Mouse (Mus musculus): ENCODE data around the gene Srcap. TPM values are rescaled to one million over a fixed set of nuclear protein-coding genes. Genes with fewer than 3 reads are reported as not detected.
"Not testable (repeated sequence)": the region's sequence is repeated elsewhere in the genome, so short reads cannot be mapped to it uniquely, and the experiment has no call there.

Gene Srcap
- polyA plus RNA-seq, 2 experiments from 2014 or later = 9.1 to 11.4 TPM

DNA sequence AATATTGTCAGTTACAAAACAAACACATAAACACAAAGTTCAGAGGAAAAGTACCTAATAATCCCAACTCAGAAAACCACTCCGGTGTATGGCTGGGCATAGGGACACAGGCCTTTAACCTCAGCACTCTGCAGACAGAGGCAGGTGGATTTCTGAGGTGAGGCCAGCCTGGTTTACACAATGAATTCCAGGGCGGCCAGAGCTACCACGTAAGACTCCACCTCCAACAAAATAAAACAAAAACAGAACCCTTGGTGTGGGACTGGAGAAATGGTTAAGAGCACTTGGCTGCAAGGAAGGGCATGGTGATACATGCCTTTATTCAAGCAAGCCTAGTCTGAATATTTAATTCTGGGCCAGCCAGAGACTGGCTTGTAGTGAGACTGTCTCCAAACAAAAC is 19.9 kb upstream of the Srcap start:
- ATAC-seq = no peak

DNA sequence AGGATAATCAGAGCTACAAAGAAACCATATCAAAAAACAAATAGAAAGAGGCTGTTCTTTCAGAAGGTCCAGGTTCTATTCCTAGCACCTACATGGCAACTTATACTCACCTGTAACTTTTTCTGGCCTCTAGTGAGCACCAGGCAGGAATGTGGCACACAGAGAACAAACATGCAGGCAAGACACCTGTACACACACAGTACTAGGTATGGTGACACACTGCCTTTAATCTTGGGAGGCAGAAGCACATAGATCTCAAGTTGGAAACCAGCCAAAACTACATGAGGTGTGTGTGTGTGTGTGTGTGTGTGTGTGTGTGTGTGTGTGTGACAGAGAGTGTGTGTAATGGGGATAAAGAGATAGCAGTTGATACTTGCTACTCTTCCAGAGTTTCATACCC is 17.1 kb upstream of the Srcap start:
- ATAC-seq = no peak

DNA sequence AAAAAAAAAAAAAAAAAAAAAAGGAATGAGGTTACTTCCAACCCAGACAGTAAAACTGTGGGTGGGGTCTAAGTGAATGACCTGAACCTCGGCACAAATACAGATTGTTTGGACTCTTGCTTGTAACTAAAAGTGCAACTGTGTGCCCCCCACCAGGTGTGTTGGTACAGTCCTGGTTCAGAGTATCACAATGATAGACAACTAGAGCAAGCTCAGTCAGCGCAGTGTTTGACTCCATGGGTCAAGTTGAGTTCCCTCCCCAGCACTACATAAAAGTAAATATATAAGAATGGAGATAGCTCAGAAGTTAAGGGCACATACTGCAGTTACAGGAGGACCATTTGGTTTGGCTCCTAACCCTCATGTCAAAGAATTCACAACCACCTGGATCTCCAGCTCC is 14.4 kb upstream of the Srcap start:
- ATAC-seq = no peak

DNA sequence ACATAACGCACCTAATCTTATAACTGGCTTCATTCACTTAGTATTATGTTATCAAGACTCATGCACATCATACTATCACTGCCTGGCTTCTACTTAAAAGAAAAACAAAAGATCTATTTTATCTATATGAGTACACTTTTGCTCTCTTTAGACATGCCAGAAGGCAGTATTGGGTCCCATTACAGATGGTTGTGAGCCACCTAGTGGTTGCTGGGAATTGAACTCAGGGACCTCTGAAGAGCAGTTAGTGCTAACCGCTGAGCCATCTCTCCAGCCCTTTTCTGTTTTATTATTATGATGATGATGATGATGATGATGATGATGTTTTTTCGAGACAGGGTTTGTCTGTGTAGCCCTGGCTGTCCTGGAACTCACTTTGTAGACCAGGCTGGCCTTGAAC is 13.4 kb upstream of the Srcap start:
- peak; percentile 54 for ATAC-seq

DNA sequence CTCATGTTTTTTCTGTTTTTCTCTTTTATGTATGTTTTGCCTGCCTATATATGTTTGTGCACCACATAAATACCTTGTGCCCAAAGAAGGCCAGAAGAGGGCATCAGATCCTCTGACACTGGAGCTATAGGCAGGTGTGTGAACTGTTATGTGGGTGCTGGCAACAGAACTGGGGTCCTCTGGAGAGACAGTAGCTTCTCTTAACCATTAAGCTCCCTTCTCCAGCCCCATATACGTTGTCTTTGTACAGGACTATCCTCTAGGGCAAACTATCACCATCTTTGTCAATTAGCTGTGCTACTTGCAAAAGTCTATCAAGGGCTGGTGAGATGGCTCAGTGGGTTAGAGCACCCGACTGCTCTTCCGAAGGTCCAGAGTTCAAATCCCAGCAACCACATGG is 3.5 kb upstream of the Srcap start:
- no peak for ATAC-seq

DNA sequence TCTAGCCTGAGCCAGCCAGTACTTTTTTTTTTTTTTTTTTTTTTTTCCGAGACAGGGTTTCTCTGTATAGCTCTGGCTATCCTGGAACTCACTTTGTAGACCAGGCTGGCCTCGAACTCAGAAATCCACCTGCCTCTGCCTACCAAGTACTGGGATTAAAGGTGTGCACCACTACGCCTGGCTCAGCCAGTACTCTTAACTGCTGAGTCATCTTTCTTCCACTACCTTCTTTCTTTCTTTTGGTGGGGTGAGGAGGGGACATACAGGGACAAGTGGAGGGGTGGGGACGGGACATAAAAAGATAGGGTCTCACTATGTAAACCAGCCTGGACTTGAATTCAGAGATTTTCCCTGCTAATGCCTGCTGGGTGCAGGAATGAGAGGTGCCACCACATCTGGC is 2.0 kb upstream of the Srcap start:
- not testable (repeated sequence) for ATAC-seq

DNA sequence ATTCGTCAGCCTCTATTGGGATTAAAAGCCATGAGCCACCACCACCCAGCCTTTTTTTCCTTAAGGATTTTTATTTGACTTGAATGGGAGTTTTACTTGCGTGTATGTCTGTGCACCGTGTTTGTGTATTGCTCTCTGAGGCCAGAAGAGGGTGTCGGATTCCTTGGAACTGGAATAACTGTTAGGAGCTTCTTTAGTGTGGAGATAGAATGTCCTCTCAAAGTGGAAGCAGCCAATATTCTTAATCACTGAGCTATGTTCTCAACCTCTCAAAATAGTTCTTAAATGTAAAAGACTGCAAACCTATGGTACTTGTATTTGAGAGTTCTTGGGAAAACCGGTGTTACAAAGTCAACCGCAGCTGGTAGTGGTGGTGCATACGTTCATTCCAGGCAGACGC is 542 bp upstream of the Srcap start:
- ATAC-seq = no peak

DNA sequence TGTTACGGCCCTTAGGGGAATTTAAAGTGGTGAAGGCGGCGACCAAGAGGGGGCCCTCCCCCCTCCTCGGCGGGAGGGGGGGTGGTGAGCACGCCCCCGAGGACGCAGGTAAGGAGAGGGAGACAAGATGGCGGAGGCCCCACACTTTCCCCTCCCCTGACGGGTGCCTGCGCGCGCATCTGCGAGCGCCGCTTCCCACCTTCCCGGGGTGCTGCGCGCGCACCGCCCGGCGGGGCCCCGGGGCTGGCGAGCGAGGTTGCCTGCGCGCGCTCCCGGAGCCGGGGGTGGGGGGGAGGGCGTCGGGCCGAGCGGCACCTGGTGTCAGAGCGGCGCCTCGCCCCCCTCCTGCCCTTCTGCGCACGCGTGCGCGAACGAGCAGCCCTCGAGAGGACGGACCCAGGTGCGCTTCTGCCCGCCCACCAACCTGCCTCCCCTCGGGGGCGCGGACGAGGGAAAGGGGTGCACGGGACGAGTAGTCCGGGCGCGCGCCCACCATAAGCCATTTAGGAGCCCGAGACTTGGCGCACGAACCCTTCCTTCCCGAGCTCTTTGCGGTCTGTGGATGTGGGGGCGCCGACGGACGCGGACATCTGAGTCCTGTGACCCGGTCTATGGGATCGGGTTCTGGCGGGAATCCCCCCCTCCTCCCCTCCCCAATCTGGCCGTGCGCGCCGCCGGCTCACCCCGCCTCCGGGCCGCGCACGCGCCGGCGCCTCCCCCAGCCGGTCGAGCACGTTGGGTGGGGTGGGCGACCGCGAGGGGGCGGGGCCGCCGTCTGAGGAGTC is 640 bp downstream of the Srcap start:
- ATAC-seq = peak; percentile 73

DNA sequence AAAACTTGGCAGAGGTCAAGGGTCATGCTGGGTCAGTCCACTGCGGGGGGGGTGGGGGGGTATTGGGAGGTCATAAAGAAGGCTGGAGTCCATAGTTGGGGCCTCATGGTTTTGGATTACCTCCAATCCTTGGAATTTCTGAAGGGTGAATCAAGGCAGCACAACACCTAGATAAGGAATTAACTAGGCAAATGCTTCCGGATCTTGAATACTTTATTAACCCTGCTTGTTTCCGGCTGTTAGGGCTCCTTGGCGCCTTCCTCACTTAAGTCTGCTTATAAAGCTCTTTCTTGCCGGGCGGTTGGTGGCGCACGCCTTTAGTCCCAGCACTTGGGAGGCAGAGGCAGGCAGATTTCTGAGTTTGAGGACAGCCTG is 1.2 kb downstream of the Srcap start:
- no peak for ATAC-seq

DNA sequence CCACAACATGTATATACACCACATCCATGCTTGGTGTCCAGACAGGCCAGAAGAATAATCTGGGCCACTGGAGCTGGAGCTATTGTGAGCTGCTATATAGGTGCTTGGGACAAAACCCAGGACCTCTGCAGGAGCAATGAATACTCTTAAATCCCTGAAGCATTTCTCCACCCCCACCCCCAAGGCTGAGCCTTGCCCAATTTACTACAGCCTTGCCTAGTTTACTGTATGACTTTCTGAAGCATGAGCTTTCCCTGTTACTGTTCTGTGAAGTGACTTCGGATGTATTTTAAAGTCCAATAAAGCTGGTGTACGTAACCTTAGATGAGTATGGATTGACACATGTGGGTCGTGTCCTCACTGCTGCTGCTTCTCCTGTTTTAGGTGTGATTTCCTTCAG is 2.0 kb downstream of the Srcap start:
- no peak for ATAC-seq

DNA sequence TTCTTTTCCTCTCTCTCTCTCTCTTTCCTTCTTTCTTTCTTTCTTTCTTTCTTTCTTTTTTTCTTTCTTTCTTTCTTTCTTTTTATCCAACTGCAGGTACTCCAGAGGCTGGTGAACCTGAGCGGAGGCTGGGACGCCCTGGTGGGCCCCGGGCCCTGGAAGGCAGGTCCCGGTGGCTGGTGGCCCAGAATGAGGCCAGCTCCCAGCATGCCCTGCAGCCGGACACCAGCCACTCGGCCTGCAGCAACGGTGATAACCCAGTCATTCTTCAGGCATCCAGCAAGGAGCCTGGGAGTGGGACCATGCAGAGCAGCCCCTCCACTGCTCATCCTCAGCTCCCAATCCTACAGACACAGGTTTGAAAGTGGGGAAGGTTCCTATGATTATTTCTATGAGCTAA is 4.1 kb downstream of the Srcap start:
- no peak for ATAC-seq

DNA sequence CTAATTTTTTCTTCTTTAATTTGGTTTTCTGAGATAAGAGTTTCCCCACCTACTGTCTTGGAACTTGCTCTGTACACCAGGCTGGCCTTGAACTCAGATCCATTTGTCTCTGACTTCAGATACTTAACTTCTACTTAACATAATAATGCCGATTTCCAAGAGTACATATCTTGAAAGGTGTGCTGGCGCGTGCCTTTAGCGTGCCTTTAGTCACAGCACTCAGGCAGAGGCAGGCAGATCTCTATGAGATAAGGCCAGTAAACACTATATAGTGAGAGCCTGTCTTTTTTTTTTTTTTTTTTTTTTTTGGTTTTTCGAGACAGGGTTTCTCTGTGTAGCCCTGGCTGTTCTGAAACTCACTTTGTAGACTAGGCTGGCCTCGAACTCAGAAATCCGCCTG is 4.6 kb downstream of the Srcap start:
- no peak for ATAC-seq

DNA sequence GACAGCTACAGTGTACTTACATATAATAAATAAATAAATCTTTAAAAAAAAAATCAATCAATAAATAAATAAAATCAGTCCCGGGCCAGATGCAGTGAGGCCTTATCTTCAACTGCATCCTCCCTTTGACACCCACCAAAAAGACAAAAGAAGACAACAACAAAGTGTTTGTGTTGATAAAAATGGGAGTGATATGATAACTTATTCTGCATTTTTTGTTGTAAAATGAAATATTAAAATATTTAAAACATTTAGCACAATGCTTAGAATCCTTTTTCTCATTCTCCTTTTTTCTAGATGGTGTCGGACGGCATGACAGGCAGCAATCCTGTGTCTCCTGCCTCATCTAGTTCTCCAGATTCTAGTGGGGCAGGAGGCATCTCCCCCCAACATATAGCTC is 7.5 kb downstream of the Srcap start, which contains the start of gene Gm42715:
TSS of gene Gm42715 (plus strand) at position 301 of the 400 bp plus-strand sequence.
- no peak for ATAC-seq

DNA sequence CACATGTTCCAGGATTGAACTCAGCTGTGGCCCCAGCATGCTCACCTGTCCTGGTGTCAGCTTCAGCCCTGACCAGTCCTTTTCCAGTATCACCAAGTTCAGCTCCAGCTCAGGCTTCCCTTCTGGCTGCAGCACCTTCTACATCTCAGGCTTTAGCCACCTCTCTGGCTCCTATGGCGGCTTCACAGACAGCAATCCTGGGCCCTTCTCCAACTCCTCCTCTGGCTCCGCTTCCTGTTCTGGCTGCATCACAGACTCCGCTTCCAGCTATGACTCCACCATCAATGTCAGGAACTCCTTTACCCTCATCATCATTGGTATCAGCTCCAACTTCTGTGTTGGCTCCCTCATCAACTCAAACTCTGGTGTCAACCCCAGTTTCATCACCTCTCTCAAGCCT is 29.9 kb downstream of the Srcap start:
- no peak for ATAC-seq

DNA sequence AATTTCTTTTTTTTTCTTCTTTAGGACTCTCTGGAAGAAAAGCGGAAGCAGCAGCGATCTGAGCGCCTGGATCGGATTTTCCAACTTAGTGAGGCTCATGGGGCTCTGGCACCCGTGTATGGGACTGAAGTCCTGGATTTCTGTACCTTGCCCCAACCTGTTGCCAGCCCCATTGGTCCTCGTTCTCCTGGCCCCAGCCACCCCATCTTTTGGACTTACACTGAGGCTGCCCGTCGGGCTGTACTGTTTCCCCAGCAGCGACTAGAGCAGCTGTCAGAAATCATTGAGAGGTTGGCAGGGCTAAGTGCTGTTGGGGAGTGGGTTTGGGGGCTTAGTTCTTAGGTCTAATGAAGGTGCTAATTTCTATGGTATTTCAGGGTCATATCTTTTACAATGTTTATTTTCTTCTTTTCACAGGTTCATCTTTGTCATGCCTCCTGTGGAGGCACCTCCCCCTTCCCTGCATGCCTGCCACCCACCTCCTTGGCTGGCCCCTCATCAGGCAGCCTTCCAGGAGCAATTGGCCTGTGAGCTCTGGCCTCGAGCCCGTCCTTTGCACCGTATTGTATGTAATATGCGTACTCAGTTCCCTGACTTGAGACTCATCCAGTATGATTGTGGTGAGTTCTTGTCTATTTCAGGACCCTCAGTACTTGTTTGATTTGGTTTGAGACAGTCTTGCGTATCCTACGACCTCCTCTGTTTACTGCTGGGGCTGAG is 37.5 kb downstream of the Srcap start:
- no peak for ATAC-seq

DNA sequence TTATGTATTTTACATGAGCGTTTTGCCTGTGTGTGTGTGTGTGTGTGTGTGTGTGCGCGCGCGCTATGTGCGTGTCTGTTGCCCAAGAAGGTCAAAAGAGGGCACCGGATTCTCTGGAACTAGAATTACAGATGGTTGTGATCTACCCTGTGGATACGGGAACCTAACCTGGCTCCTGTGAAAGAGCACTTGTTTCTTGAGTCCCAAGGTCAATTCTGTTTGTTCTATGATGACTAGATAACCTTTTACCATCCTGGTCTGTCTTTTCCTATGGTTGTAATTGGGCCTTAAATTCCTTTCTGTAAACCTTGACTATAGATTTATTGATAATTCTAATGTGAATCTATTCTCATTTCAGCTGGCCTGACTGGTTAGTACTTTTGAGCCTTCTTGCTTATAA is 39.8 kb downstream of the Srcap start:
- ATAC-seq = no peak

DNA sequence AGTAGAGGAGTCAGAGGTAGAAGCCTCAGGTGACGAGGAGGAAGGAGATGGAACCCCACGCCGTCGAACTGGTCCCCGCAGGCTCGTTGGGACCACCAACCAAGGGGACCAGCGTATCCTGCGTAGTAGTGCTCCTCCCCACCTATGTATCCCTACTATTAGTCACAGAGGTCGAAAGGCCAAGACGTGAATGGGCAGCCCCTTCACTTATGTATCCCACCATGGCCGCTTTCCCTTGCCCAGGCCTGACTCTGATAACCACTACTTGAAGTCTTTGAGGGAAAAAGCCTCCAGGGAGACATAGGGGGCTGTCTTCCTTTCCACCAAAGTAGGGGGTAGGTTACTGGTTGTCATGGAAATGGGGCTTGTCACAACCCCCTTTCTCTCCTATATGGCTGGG is 48.8 kb downstream of the Srcap start:
- ATAC-seq = no peak

DNA sequence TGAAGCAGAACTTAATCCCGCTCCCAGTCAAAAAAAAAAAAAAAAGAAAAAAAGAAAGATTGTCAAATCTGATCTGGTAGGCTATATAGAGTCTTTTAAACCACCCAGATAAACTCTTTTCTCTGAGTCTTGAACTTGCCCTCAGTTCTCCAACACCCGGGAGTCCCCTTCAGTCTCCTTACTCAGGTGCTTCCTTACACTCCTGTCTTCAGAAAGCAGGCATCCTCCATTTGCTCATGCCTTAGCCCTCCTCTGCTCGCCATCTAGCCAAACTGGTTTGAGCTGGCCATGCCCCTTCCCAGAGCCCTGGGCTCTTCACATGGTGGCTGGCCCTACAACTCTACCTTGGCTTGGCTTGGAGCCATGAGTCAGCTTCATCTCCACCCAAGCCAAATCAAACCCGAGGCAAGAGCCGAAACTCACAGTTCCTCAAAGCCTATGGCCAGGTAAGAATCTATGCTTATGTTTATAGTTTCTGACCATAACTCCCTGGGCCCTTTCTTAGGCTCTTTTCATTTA is 49.6 kb downstream of the Srcap start, which contains the start of gene Tmem265:
TSS of gene Tmem265 (plus strand) at position 51 of the 519 bp plus-strand sequence.
- ATAC-seq = no peak

DNA sequence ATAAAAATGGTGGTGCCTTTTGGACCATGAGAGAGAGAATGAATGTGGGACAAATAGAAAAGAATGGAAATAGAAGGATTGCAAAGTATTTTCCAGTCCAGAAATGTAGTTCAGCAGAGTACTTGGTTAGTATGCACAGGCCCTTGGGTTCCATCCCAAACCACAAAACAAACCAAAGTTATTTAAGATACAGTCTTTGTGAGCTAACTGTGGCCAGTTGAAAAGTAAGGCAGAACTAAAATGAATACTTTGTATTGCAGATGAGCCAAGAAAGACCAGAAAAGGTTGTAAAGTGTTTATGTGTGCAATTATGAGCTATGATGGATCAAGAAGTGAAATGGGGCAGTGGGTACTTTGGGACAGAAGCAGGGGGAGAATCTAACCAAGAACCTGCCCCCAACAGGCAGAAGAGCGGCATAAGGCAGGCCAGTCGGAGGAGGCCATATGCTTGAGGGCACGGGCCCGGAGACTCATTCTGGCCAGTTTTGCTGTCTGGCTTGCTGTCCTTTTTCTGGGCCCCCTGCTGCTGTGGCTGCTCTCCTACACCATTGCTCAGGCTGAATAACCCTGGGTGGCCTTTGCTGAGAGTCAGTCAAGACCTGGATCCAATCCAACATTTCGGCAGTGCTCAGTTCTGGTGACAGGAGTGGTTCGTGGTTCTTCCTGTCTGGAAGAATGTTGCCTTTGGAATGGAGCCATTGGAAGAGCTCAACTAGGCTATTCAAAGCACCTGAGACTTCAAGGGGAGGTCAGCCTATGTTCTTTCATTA is 52.8 kb downstream of the Srcap start:
- no peak for ATAC-seq

DNA sequence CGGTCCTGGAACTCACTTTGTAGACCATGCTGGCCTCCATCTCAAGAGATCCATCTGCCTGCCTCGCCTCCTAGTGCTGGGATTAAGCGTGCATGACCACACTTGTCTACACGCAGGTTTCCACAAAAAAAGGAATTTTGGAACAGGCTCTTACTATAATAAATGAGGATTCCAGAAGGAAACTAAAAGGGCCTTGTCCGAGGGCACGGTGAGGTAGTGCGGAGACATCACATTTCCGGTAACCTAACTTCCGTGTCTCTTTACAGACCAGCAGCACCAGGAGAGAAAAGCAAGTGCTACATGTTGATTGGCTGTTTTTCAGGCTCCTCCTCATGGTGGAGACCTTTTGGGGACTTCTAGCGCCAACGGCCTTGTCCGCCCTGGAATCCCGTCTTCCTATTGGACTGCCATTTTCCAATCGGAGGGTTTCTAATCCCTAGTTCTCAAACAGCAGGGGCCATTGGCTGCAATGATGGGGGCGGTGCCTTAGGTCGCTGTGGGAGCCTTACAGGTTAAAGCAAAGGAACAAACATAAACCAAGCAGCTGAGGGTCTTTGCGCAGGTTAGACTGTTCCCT is 61.2 kb downstream of the Srcap start, which contains the start of gene Phkg2:
TSS of gene Phkg2 (plus strand) at position 446 of the 577 bp plus-strand sequence.
- ATAC-seq = peak; percentile 100

DNA sequence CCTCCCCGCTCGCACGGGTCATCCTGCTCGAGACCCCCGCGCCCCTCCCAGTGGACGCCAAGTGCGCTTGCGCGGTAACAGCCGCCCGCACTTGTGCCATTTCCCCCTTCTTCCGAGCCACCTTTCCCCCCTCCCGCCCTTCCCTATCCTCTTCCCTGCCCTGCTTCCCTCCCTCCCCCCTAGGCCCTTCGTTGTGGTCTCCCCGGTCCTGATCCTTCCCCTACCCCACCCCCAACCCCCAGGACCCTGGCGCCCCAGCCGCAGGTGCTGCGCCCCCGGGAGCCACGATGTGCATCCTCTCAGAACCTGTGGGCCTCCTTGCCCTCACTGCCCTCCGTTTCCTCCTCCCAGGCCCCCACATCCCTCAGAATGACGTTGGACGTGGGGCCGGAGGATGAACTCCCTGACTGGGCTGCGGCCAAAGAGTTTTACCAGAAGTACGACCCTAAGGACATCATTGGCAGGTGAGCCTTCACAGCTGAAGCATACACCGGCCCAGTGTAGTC is 61.8 kb downstream of the Srcap start:
- no peak for ATAC-seq

DNA sequence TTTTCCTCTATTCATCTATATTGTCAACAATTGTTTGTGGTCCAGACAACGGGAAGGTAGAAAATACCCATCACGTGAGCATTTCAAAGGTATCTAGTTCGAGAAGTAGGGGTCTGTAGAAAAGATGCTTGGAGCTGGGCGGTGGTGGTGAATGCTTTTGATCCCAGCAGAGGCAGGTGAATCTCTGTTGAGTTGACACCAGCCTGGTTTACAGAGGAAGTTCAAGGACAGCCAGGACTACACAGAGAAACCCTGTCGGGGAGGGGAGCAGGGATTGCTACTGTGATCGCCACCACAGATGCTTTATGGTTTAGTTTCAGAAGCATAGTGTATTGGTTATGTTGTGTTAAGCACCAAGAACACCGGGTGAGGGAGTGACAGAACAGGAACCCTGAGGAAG is 62.3 kb downstream of the Srcap start:
- no peak for ATAC-seq

DNA sequence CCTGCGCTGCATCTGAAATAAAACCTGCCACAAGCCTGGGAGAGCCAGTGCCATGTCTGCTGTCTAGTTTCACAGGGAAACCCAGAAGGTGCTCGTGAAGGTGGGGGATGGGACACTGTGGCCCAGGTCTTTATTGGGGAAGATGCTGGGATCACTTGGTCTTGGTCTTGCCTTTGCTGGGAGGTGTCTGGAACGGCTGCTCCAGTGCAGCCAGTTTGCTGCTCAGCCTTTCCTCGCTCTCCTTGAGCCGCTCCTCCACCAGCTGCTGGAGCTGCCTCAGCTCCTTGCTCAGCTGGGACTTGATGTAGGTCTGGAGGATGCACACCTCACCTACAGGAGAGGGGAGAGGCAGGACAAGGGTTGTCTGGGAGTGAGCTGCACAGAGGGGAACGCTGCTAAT is 71.5 kb downstream of the Srcap start:
- ATAC-seq = no peak

All from CD4-positive, CD25-positive, alpha-beta regulatory T cell, adult 4 months (primary cell).